Mouse (Mus musculus): ENCODE results near the gene Ubash3a. TPM values are rescaled to one million over a fixed set of nuclear protein-coding genes. Genes with fewer than 3 reads are reported as not detected.
A peak's percentile ranks its signal among the peaks of the same experiment; 100 is the strongest.

Ubash3a gene
- total RNA-seq, 1 experiment: 6.7 TPM

- in situ Hi-C loops (cut with MboI; ENCODE audit: low sequenced_read_pairs in 2 of 2, unreplicated experiment in 2 of 2): no loop called here
- TF ChIP-seq CHD2 (IDR thresholded peaks at IDR 0.05; ENCODE audit: low read depth, low read length) (no peak), ZC3H11A (IDR thresholded peaks at IDR 0.05; ENCODE audit: borderline replicate concordance, low read depth, low read length) (no peak), ZNF384 (IDR thresholded peaks at IDR 0.05; ENCODE audit: low read depth, low read length) (no peak), HCFC1 (IDR thresholded peaks at IDR 0.05; ENCODE audit: borderline replicate concordance, insufficient read depth, low read length) (no peak), MAFK (IDR thresholded peaks at IDR 0.05; ENCODE audit: insufficient read depth, low read depth, low read length) (no peak)
- no peak overlapping the region for H3K4me3 ChIP-seq (ENCODE audit: insufficient read depth in 1 of 2, low read depth in 1 of 2, low read length in 2 of 2, poor library complexity in 1 of 2, severe bottlenecking in 1 of 2)
- no peak for DNase-seq (ENCODE audit: low read depth, low spot score)
- no peak overlapping the region for H3K9ac ChIP-seq (ENCODE audit: insufficient read depth, low read depth, low read length, poor library complexity, severe bottlenecking)
- H3K9me3 ChIP-seq (ENCODE audit: control insufficient read depth, insufficient read depth, low read depth, low read length): no peaks in the 10 kb centered on the region
- H3K4me1 ChIP-seq (ENCODE audit: control insufficient read depth in 2 of 2, insufficient read depth in 2 of 2, low read length in 2 of 2, poor library complexity in 1 of 2): no peaks in the 10 kb centered on the region
- no peak overlapping the region for H3K27ac ChIP-seq (ENCODE audit: insufficient read depth, low read depth, low read length, poor library complexity, severe bottlenecking)
- peaks cover 3% of the 10 kb centered on the region; the same call in 1 of the 2 replicates for H3K36me3 ChIP-seq (ENCODE audit: control insufficient read depth, insufficient read depth, low read length, poor library complexity, severe bottlenecking)
Measured at GRCm38 (mm10) chr17:31226368-31226767, 18.7 kb downstream of the Ubash3a start.

DNA sequence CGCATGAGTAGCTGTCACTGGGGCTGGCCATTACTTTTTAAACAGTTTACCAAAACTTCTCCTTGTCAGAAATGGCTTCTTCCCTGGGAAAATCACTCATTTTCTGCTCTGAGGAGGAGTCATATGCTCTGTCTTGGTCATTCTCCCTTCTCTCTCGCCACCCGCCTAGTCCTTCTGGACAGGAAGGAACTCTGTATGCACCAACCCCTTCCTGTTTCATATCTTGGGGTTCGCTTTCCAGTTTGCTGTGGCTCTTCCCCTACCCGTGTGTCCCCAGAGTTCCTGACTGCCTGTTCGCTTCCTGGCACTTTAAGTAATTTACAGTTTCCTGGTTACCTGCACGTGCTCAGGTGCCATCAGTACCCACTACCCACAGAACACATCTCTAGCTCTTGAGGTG, 19.3 kb downstream of the Ubash3a start:
- Histone ChIP-seq H3K9ac (ENCODE audit: insufficient read depth, low read depth, low read length, poor library complexity, severe bottlenecking) (no peak overlapping the region), H3K9me3 (ENCODE audit: control insufficient read depth, insufficient read depth, low read depth, low read length) (no peaks in the 10 kb centered on the region), H3K4me1 (ENCODE audit: control insufficient read depth in 2 of 2, insufficient read depth in 2 of 2, low read length in 2 of 2, poor library complexity in 1 of 2) (no peaks in the 10 kb centered on the region), H3K36me3 (ENCODE audit: control insufficient read depth, insufficient read depth, low read length, poor library complexity, severe bottlenecking) (peaks cover 3% of the 10 kb centered on the region; the same call in 1 of the 2 replicates), H3K27ac (ENCODE audit: insufficient read depth, low read depth, low read length, poor library complexity, severe bottlenecking) (no peak overlapping the region), H3K4me3 (ENCODE audit: insufficient read depth in 1 of 2, low read depth in 1 of 2, low read length in 2 of 2, poor library complexity in 1 of 2, severe bottlenecking in 1 of 2) (no peak overlapping the region)
- in situ Hi-C loops (cut with MboI; ENCODE audit: low sequenced_read_pairs in 2 of 2, unreplicated experiment in 2 of 2): no loop called here
- TF ChIP-seq ZC3H11A (IDR thresholded peaks at IDR 0.05; ENCODE audit: borderline replicate concordance, low read depth, low read length) (no peak), MAFK (IDR thresholded peaks at IDR 0.05; ENCODE audit: insufficient read depth, low read depth, low read length) (no peak), HCFC1 (IDR thresholded peaks at IDR 0.05; ENCODE audit: borderline replicate concordance, insufficient read depth, low read length) (no peak), ZNF384 (IDR thresholded peaks at IDR 0.05; ENCODE audit: low read depth, low read length) (no peak)
- no peak for DNase-seq (ENCODE audit: low read depth, low spot score)

GRCm38 (mm10) chr17:31231780-31232179, 24.1 kb downstream of the Ubash3a start:
- H3K9ac ChIP-seq (ENCODE audit: insufficient read depth, low read depth, low read length, poor library complexity, severe bottlenecking): no peak overlapping the region

DNA sequence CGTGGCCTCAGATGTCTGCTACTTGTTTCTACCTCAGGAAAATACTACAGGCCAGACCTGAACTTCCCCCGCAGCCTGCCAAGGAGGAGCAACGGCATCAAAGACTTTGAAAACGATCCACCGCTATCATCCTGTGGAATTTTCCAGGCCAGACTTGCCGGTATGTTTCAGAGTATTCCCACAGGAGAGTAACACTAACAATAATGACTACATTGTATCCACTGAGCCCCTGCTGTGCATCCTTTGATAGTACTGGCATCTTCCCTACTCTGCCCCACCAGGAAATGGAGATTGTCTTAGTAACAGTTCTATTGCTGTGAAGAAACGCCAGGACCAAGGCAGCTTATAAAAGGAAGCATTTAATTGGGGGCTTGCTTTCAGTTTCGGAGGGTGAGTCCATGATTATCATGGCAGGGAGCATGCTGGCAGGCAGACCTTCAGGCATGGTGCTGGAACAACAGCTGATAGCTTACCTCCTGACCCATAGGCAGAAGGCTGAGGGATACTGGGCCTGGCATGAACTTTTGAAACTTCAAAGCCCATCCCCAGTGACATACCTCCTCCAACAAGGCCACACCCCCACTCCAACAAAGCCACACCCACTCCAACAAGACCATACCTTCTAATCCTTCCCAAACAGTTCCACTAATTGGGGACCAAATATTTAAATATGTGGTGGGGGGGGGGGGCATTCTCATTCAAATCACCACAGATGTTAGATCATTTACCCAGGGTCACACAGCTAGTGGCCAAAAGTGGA, 24.8 kb downstream of the Ubash3a start:
- Histone ChIP-seq H3K9me3 (ENCODE audit: control insufficient read depth, insufficient read depth, low read depth, low read length) (no peaks in the 10 kb centered on the region), H3K9ac (ENCODE audit: insufficient read depth, low read depth, low read length, poor library complexity, severe bottlenecking) (no peak overlapping the region), H3K4me1 (ENCODE audit: control insufficient read depth in 2 of 2, insufficient read depth in 2 of 2, low read length in 2 of 2, poor library complexity in 1 of 2) (no peaks in the 10 kb centered on the region), H3K36me3 (ENCODE audit: control insufficient read depth, insufficient read depth, low read length, poor library complexity, severe bottlenecking) (peaks cover 9% of the 10 kb centered on the region; the same call in 1 of the 2 replicates), H3K4me3 (ENCODE audit: insufficient read depth in 1 of 2, low read depth in 1 of 2, low read length in 2 of 2, poor library complexity in 1 of 2, severe bottlenecking in 1 of 2) (no peak overlapping the region), H3K27ac (ENCODE audit: insufficient read depth, low read depth, low read length, poor library complexity, severe bottlenecking) (no peak overlapping the region)
- TF ChIP-seq CHD2 (IDR thresholded peaks at IDR 0.05; ENCODE audit: low read depth, low read length) (no peak), ZC3H11A (IDR thresholded peaks at IDR 0.05; ENCODE audit: borderline replicate concordance, low read depth, low read length) (no peak), MAFK (IDR thresholded peaks at IDR 0.05; ENCODE audit: insufficient read depth, low read depth, low read length) (no peak), ZNF384 (IDR thresholded peaks at IDR 0.05; ENCODE audit: low read depth, low read length) (no peak), HCFC1 (IDR thresholded peaks at IDR 0.05; ENCODE audit: borderline replicate concordance, insufficient read depth, low read length) (no peak)
- peak; percentile 51 for DNase-seq (ENCODE audit: low read depth, low spot score)
- in situ Hi-C loops (cut with MboI; ENCODE audit: low sequenced_read_pairs in 2 of 2, unreplicated experiment in 2 of 2): no loop called here

More at GRCm38 (mm10) chr17:31231780-31232179, 24.1 kb downstream of the Ubash3a start:
- in situ Hi-C loops (cut with MboI; ENCODE audit: low sequenced_read_pairs in 2 of 2, unreplicated experiment in 2 of 2): no loop called here
- Histone ChIP-seq H3K4me1 (ENCODE audit: control insufficient read depth in 2 of 2, insufficient read depth in 2 of 2, low read length in 2 of 2, poor library complexity in 1 of 2) (no peaks in the 10 kb centered on the region), H3K36me3 (ENCODE audit: control insufficient read depth, insufficient read depth, low read length, poor library complexity, severe bottlenecking) (peaks cover 9% of the 10 kb centered on the region; the same call in 1 of the 2 replicates), H3K27ac (ENCODE audit: insufficient read depth, low read depth, low read length, poor library complexity, severe bottlenecking) (no peak overlapping the region), H3K9me3 (ENCODE audit: control insufficient read depth, insufficient read depth, low read depth, low read length) (no peaks in the 10 kb centered on the region), H3K4me3 (ENCODE audit: insufficient read depth in 1 of 2, low read depth in 1 of 2, low read length in 2 of 2, poor library complexity in 1 of 2, severe bottlenecking in 1 of 2) (no peak overlapping the region)
- TF ChIP-seq ZNF384 (IDR thresholded peaks at IDR 0.05; ENCODE audit: low read depth, low read length) (no peak), ZC3H11A (IDR thresholded peaks at IDR 0.05; ENCODE audit: borderline replicate concordance, low read depth, low read length) (no peak)
- DNase-seq (ENCODE audit: low read depth, low spot score): no peak

All from ES-E14 (cell line).